Mouse (Mus musculus) heart, embryonic 16.5 days (tissue): ENCODE measurements at regions not wholly inside any gene's neighbourhood (a gene's known extent, or its start where the extent isn't known, plus 50 kb on each side); places are given as distances from the start of the nearest gene placed in this dataset.

Experiments
- ATAC-seq: fragments of 200-750 bp; cut with Nextera tagmentation; replicated peaks from 2 replicates; pipeline ENCODE4 v1.8.0; 2017; ENCODE audit warnings: moderate number of reproducible peaks; ENCODE audit not compliant: insufficient read depth, low FRiP score; ENCODE audit errors: extremely low read depth
- H3K27ac ChIP-seq: fragments of 300-500 bp; sonication (generic); 2 replicates; pipeline ENCODE4 v1.5.1; 2014; ENCODE audit warnings: mild to moderate bottlenecking, low read length, control low read depth, moderate library complexity
- H3K27me3 ChIP-seq: fragments of 300-500 bp; sonication (generic); 2 replicates; pipeline ENCODE4 v1.6.1; 2014; ENCODE audit warnings: low read length, mixed read lengths; ENCODE audit not compliant: control insufficient read depth, insufficient read depth
- H3K36me3 ChIP-seq: fragments of 300-500 bp; sonication (generic); 2 replicates; pipeline ENCODE4 v1.6.1; 2014; ENCODE audit not compliant: control insufficient read depth, insufficient read depth
- H3K4me1 ChIP-seq: fragments of 300-500 bp; sonication (generic); 2 replicates; pipeline ENCODE4 v1.6.1; 2014; ENCODE audit warnings: low read length, mixed read lengths; ENCODE audit not compliant: control insufficient read depth, insufficient read depth
- H3K4me2 ChIP-seq: fragments of 300-500 bp; sonication (generic); 2 replicates; pipeline ENCODE4 v1.6.1; 2014; ENCODE audit warnings: low read depth, mild to moderate bottlenecking, control low read depth, low read length
- H3K4me3 ChIP-seq: fragments of 300-500 bp; sonication (generic); 2 replicates; pipeline ENCODE4 v1.5.1; 2014; ENCODE audit warnings: mild to moderate bottlenecking, control low read depth, low read length
- H3K9ac ChIP-seq: fragments of 300-500 bp; sonication (generic); 2 replicates; pipeline ENCODE4 v1.6.1; 2014; ENCODE audit warnings: low read length, control low read depth
- H3K9me3 ChIP-seq: fragments of 300-500 bp; sonication (generic); replicated peaks from 2 replicates; pipeline ENCODE4 v1.6.1; 2016; ENCODE audit warnings: low read length; ENCODE audit not compliant: control insufficient read depth
- WGBS: fragments of 180-500 bp; shearing (Covaris S2); extraction: QIAGEN DNeasy Blood & Tissue Kit; methylation state at CpG from one replicate; pipeline ENCODE4 v1.1.7; 2014; 5-methylcytosine and 5-hydroxymethylcytosine counted together

DNA sequence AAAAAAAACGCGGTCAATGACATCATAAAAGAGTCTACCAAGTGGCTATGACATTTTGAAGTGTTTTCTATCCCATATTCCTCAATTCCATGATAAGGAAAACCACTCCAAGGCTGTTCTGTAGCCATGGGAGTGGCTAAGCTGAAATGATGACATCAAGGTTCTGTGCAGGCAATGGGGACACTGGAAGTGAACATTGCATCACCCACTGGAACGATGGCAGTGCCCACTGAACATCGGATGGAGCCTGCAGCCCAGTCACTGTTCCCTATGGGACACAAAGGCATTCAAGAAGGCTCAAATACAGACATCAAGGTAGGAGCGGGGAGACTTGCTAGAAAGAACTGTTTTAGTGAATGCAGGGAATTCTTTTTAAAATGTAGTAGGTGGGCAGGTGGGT lies 410.8 kb downstream of the Cd83 start:
- no peaks in the 10 kb centered on the region for H3K27me3 ChIP-seq
- no peaks in the 10 kb centered on the region for H3K4me1 ChIP-seq
- H3K4me2 ChIP-seq, result no peak overlapping the region
- H3K9ac ChIP-seq, result no peak overlapping the region
- ATAC-seq, result no peak
- no peaks in the 10 kb centered on the region for H3K9me3 ChIP-seq
- H3K27ac ChIP-seq, result no peak overlapping the region
- no peaks in the 10 kb centered on the region for H3K36me3 ChIP-seq
- no peak overlapping the region for H3K4me3 ChIP-seq
- WGBS, result 82% methylated on average over 5 of the region's 5 CpGs

- Histone ChIP-seq H3K4me3 (no peak overlapping the region), H3K4me2 (no peak overlapping the region), H3K9me3 (no peaks in the 10 kb centered on the region), H3K27me3 (no peaks in the 10 kb centered on the region), H3K4me1 (peaks cover 4% of the 10 kb centered on the region; the same call in 1 of the 2 replicates), H3K27ac (no peak overlapping the region), H3K9ac (no peak overlapping the region), H3K36me3 (no peaks in the 10 kb centered on the region)
- 74% methylated on average over 4 of the region's 4 CpGs for WGBS
- no peak for ATAC-seq
Observed at GRCm38 (mm10) chr13:44206042-44206441, 421.5 kb downstream of the Cd83 start.

- 78% methylated on average over 4 of the region's 4 CpGs for WGBS
- ATAC-seq, result no peak
- peaks cover 4% of the 10 kb centered on the region; the same call in 1 of the 2 replicates for H3K4me1 ChIP-seq
- no peak overlapping the region for H3K27ac ChIP-seq
- H3K4me3 ChIP-seq, result no peak overlapping the region
- H3K9me3 ChIP-seq, result no peaks in the 10 kb centered on the region
- H3K4me2 ChIP-seq, result no peak overlapping the region
- H3K36me3 ChIP-seq, result no peaks in the 10 kb centered on the region
- no peak overlapping the region for H3K9ac ChIP-seq
- no peaks in the 10 kb centered on the region for H3K27me3 ChIP-seq
Observed at GRCm38 (mm10) chr13:44206448-44206847, 421.9 kb downstream of the Cd83 start.

- no peak for ATAC-seq
- peaks cover 4% of the 10 kb centered on the region; the same call in 1 of the 2 replicates for H3K4me1 ChIP-seq
- no peak overlapping the region for H3K4me2 ChIP-seq
Observed at GRCm38 (mm10) chr13:44207400-44208005, 422.9 kb downstream of the Cd83 start.

DNA sequence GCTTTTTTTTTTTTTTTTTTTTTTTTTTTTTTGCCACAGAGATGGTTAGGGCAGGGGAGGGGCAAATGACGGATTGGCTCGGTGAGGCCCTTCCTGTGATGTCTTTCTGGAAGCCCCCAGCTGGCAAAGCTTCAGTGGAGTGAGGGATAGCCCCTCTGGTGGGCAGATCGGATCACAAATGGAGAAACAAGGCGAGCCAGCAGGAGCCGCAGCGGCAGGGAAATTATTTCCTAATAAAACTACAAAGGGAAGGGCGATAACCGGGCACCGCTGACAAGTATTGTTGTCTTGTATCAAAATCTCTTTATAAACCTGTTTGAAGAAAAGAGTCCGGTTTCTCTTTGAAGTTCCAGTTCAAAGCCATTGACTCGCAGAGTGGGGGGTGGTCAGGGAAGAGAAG lies 424.5 kb downstream of the Cd83 start:
- H3K9ac ChIP-seq, result no peak overlapping the region
- H3K9me3 ChIP-seq, result no peaks in the 10 kb centered on the region
- no peak overlapping the region for H3K4me3 ChIP-seq
- H3K4me1 ChIP-seq, result peaks cover 4% of the 10 kb centered on the region; the same call in 1 of the 2 replicates
- no peak for ATAC-seq
- H3K4me2 ChIP-seq, result peak overlapping the region; percentile 28; the same call in 1 of the 2 replicates
- H3K36me3 ChIP-seq, result no peaks in the 10 kb centered on the region
- H3K27me3 ChIP-seq, result no peaks in the 10 kb centered on the region
- WGBS, result 52% methylated on average over 11 of the region's 11 CpGs
- no peak overlapping the region for H3K27ac ChIP-seq

More at GRCm38 (mm10) chr13:44207400-44208005, 422.9 kb downstream of the Cd83 start:
- Histone ChIP-seq H3K27ac (no peak overlapping the region), H3K36me3 (no peaks in the 10 kb centered on the region), H3K9ac (no peak overlapping the region), H3K9me3 (no peaks in the 10 kb centered on the region), H3K4me3 (no peak overlapping the region), H3K27me3 (no peaks in the 10 kb centered on the region)
- WGBS, result 74% methylated on average over 11 of the region's 11 CpGs

- H3K4me1 ChIP-seq, result peaks cover 4% of the 10 kb centered on the region; the same call in 1 of the 2 replicates
- H3K36me3 ChIP-seq, result no peaks in the 10 kb centered on the region
- WGBS, result 67% methylated on average over 6 of the region's 6 CpGs
- H3K4me2 ChIP-seq, result no peak overlapping the region
- H3K27me3 ChIP-seq, result no peaks in the 10 kb centered on the region
- no peak overlapping the region for H3K4me3 ChIP-seq
- no peak for ATAC-seq
- no peaks in the 10 kb centered on the region for H3K9me3 ChIP-seq
- H3K27ac ChIP-seq, result no peak overlapping the region
- no peak overlapping the region for H3K9ac ChIP-seq
Observed at GRCm38 (mm10) chr13:44210123-44210522, 425.5 kb downstream of the Cd83 start.

GRCm38 (mm10) chr13:44212356-44212755 lies 427.8 kb downstream of the Cd83 start:
- Histone ChIP-seq H3K9ac (no peak overlapping the region), H3K4me2 (no peak overlapping the region), H3K27me3 (no peaks in the 10 kb centered on the region), H3K27ac (no peak overlapping the region), H3K4me1 (0 out of 2 replicates have a peak, but pooled peaks cover 4% of the 10 kb centered on the region), H3K9me3 (no peaks in the 10 kb centered on the region), H3K4me3 (no peak overlapping the region), H3K36me3 (no peaks in the 10 kb centered on the region)
- WGBS, result 73% methylated on average over 4 of the region's 4 CpGs
- no peak for ATAC-seq

GRCm38 (mm10) chr13:44212936-44213335 lies 428.4 kb downstream of the Cd83 start:
- H3K27me3 ChIP-seq, result no peaks in the 10 kb centered on the region
- H3K4me1 ChIP-seq, result 0 out of 2 replicates have a peak, but pooled peaks cover 4% of the 10 kb centered on the region
- no peak overlapping the region for H3K4me2 ChIP-seq
- ATAC-seq, result no peak
- H3K9me3 ChIP-seq, result no peaks in the 10 kb centered on the region
- H3K36me3 ChIP-seq, result no peaks in the 10 kb centered on the region
- 32% methylated on average over 11 of the region's 11 CpGs for WGBS
- no peak overlapping the region for H3K27ac ChIP-seq
- no peak overlapping the region for H3K4me3 ChIP-seq
- no peak overlapping the region for H3K9ac ChIP-seq

- no peaks in the 10 kb centered on the region for H3K9me3 ChIP-seq
- whole genome bisulfite sequencing, result 61% methylated on average over 8 of the region's 8 CpGs
- H3K4me2 ChIP-seq, result no peak overlapping the region
- H3K27me3 ChIP-seq, result no peaks in the 10 kb centered on the region
- no peaks in the 10 kb centered on the region for H3K36me3 ChIP-seq
- no peak overlapping the region for H3K27ac ChIP-seq
- H3K4me3 ChIP-seq, result no peak overlapping the region
- peaks cover 8% of the 10 kb centered on the region for H3K4me1 ChIP-seq
- no peak for ATAC-seq
- no peak overlapping the region for H3K9ac ChIP-seq
Observed at GRCm38 (mm10) chr13:44218266-44218665, 433.7 kb downstream of the Cd83 start.
